Mouse (Mus musculus) layer of hippocampus, adult 2 months (tissue): ENCODE data around the gene Dusp16. TPM values are rescaled to one million over a fixed set of nuclear protein-coding genes. Genes with fewer than 3 reads are reported as not detected.

Experiments used
- DNase-seq, 2 experiments: peaks; one replicate each; pipeline ENCODE4 v3.0.0; 2022; ENCODE audit warnings: low spot score in 2 of 2
- H3K27ac ChIP-seq: fragments of 200-600 bp; 2 replicates; pipeline ENCODE4 v1.8.1; 2022
- H3K4me3 ChIP-seq: fragments of 200-600 bp; 2 replicates; pipeline ENCODE4 v1.8.1; 2022; ENCODE audit warnings: mild to moderate bottlenecking
- CTCF ChIP-seq: fragments of 200-600 bp; conservative IDR thresholded peaks from 2 replicates; pipeline ENCODE4 v1.8.1; 2022; ENCODE audit warnings: antibody characterized with exemption, mild to moderate bottlenecking, moderate library complexity
- total RNA-seq, 2 experiments: library from RNA; stranded (reverse); gene quantifications; 2 replicates each; pipeline ENCODE4 v1.2.3; 2021

Gene Dusp16
- total RNA-seq, 2 experiments from 2014 or later = 8.6 to 8.9 TPM

GRCm38 (mm10) chr6:134719156-134719555 lies 73.3 kb downstream of the Dusp16 start:
- no peak overlapping the region for H3K27ac ChIP-seq
- TF ChIP-seq CTCF = no peak
- no peak for DNase-seq
- no peak overlapping the region for H3K4me3 ChIP-seq

GRCm38 (mm10) chr6:134718668-134719065 lies 73.8 kb downstream of the Dusp16 start:
- no peak overlapping the region for H3K4me3 ChIP-seq
- DNase-seq = no peak
- no peak overlapping the region for H3K27ac ChIP-seq
- TF ChIP-seq CTCF = no peak

GRCm38 (mm10) chr6:134717886-134718667 lies 74.3 kb downstream of the Dusp16 start:
- TF ChIP-seq CTCF = no peak
- no peak for DNase-seq
- H3K27ac ChIP-seq = 0 out of 2 replicates have a peak overlapping the region, but pooled peaks have one; percentile 18
- H3K4me3 ChIP-seq = no peak overlapping the region

GRCm38 (mm10) chr6:134716168-134716587 lies 76.2 kb downstream of the Dusp16 start:
- H3K4me3 ChIP-seq = no peak overlapping the region
- DNase-seq = no peak
- no peak for TF ChIP-seq CTCF
- H3K27ac ChIP-seq = no peak overlapping the region

GRCm38 (mm10) chr6:134713897-134714296 lies 78.5 kb downstream of the Dusp16 start:
- TF ChIP-seq CTCF = no peak
- Histone ChIP-seq H3K4me3 (no peak overlapping the region), H3K27ac (no peak overlapping the region)
- DNase-seq = no peak

- no peak for TF ChIP-seq CTCF
- no peak overlapping the region for H3K4me3 ChIP-seq
- DNase-seq = peak in 1 of 2 experiments; percentile 4
- no peak overlapping the region for H3K27ac ChIP-seq
Observed at GRCm38 (mm10) chr6:134713321-134713720, 79.1 kb downstream of the Dusp16 start.

GRCm38 (mm10) chr6:134710020-134710419 lies 82.4 kb downstream of the Dusp16 start:
- TF ChIP-seq CTCF = no peak
- no peak overlapping the region for H3K27ac ChIP-seq
- no peak overlapping the region for H3K4me3 ChIP-seq
- peak in 1 of 2 experiments; percentile 27 for DNase-seq

GRCm38 (mm10) chr6:134706467-134706866 lies 86.0 kb downstream of the Dusp16 start:
- no peak for TF ChIP-seq CTCF
- Histone ChIP-seq H3K27ac (no peak overlapping the region), H3K4me3 (no peak overlapping the region)
- DNase-seq = no peak

- no peak overlapping the region for H3K27ac ChIP-seq
- no peak for TF ChIP-seq CTCF
- no peak for DNase-seq
- no peak overlapping the region for H3K4me3 ChIP-seq
Observed at GRCm38 (mm10) chr6:134703053-134703690, 89.3 kb downstream of the Dusp16 start.

- Histone ChIP-seq H3K4me3 (no peak overlapping the region), H3K27ac (no peak overlapping the region)
- no peak for TF ChIP-seq CTCF
- no peak for DNase-seq
Observed at GRCm38 (mm10) chr6:134702184-134702583, 90.2 kb downstream of the Dusp16 start.

- no peak for TF ChIP-seq CTCF
- Histone ChIP-seq H3K4me3 (no peak overlapping the region), H3K27ac (no peak overlapping the region)
- no peak for DNase-seq
Observed at GRCm38 (mm10) chr6:134701211-134701602, 91.2 kb downstream of the Dusp16 start.

GRCm38 (mm10) chr6:134700451-134701210 lies 91.8 kb downstream of the Dusp16 start:
- Histone ChIP-seq H3K4me3 (no peak overlapping the region), H3K27ac (no peak overlapping the region; the same call in 1 of the 2 replicates)
- DNase-seq = no peak
- no peak for TF ChIP-seq CTCF

- no peak for DNase-seq
- no peak overlapping the region for H3K27ac ChIP-seq
- no peak overlapping the region for H3K4me3 ChIP-seq
- no peak for TF ChIP-seq CTCF
Observed at GRCm38 (mm10) chr6:134698243-134698642, 94.2 kb downstream of the Dusp16 start.
